In genomic region chr6:145076286-145076685, GRCm38 (mm10) we compare ENCODE assay signal across 10 mouse cellular contexts. TPM values are rescaled to one million over a fixed set of nuclear protein-coding genes. Genes with fewer than 3 reads are reported as not detected.
DNase-seq lines count a peak whose midpoint lies in the region; ATAC-seq and TF ChIP-seq lines count a peak whose summit lies in the region.
"Had no signal": no experiment of that assay in that cellular context is flagged by ENCODE, and none has a peak within 500 bp of the region (broad histone marks: within the 10 kb centered on the region; RNA-seq: fewer than 3 reads in every experiment).

No protein-coding gene starts in this region.

- peak overlapping the region; percentile 86 for H3K4me2 ChIP-seq in heart, embryonic 14.5 days (ENCODE audit: low read length)
- peak overlapping the region; percentile 96; the same call in 1 of the 2 replicates for H3K4me2 ChIP-seq in hindbrain, embryonic 11.5 days (replicated peaks; ENCODE audit: low read depth, low read length)
- peak overlapping the region; percentile 96 for H3K4me2 ChIP-seq in midbrain, postnatal 0 days (ENCODE audit: low read depth, low read length, poor library complexity, severe bottlenecking)

- ATAC-seq in heart, embryonic 14.5 days (ENCODE audit: insufficient number of reproducible peaks, insufficient read depth, low FRiP score, low read depth) = no peak
- ATAC-seq in hindbrain, embryonic 11.5 days (ENCODE audit: low FRiP score) = peak; percentile 55
- ATAC-seq in midbrain, postnatal 0 days (ENCODE audit: low FRiP score) = no peak

- H3K27ac ChIP-seq in heart, embryonic 14.5 days (replicated peaks in 1 of 2; ENCODE audit: control insufficient read depth in 1 of 2, insufficient read depth in 1 of 2, low read depth in 2 of 2, low read length in 2 of 2) = no peak overlapping the region
- H3K27ac ChIP-seq in hindbrain, embryonic 11.5 days (ENCODE audit: low read depth, low read length) = no peak overlapping the region
- no peak overlapping the region for H3K27ac ChIP-seq in midbrain, postnatal 0 days (ENCODE audit: low read depth, low read length)

- WGBS in heart, embryonic 14.5 days = 23% methylated on average over 9 of the region's 9 CpGs
- WGBS in hindbrain, embryonic 11.5 days = 8% methylated on average over 9 of the region's 9 CpGs
- WGBS in midbrain, postnatal 0 days = 11% methylated on average over 9 of the region's 9 CpGs

- H3K9ac ChIP-seq in heart, embryonic 14.5 days (ENCODE audit: low read length) = no peak overlapping the region
- H3K9ac ChIP-seq in hindbrain, embryonic 11.5 days (ENCODE audit: low read depth, low read length) = no peak overlapping the region
- H3K9ac ChIP-seq in midbrain, postnatal 0 days (replicated peaks; ENCODE audit: low read length, poor library complexity, severe bottlenecking) = no peak overlapping the region

- H3K4me3 ChIP-seq in heart, embryonic 14.5 days (ENCODE audit: control insufficient read depth in 1 of 2, insufficient read depth in 1 of 2, low read depth in 1 of 2, low read length in 2 of 2) = peak overlapping the region in 1 of 2 experiments; percentile 32; a peak in 2 of 4 replicates
- peak overlapping the region; percentile 69 for H3K4me3 ChIP-seq in hindbrain, embryonic 11.5 days (ENCODE audit: low read depth, low read length)
- peak overlapping the region; percentile 47 for H3K4me3 ChIP-seq in midbrain, postnatal 0 days (ENCODE audit: low read depth, low read length)

- intact Hi-C loops in heart, postnatal 36 days (cut with DNase I) = no loop called here
- intact Hi-C loops in left cerebral cortex, postnatal 36 days (cut with DNase I) = no loop called here

- H3K9me3 ChIP-seq in heart, embryonic 14.5 days (ENCODE audit: control insufficient read depth, low read length) = no peaks in the 10 kb centered on the region
- H3K9me3 ChIP-seq in hindbrain, embryonic 11.5 days (ENCODE audit: control insufficient read depth, low read length) = no peaks in the 10 kb centered on the region
- no peaks in the 10 kb centered on the region for H3K9me3 ChIP-seq in midbrain, postnatal 0 days (ENCODE audit: low read length)

- no peak for DNase-seq in heart, postnatal 36 days
- peak; percentile 92 for DNase-seq in ZHBTc4 (ENCODE audit: low read depth, low spot score)
- peak; percentile 29 for DNase-seq in hindbrain, embryonic 11.5 days (ENCODE audit: low spot score)
- DNase-seq in midbrain, postnatal 0 days (ENCODE audit: low spot score) = peak; percentile 32
- no peak for DNase-seq in layer of hippocampus, adult 8-10 months (ENCODE audit: low spot score in 2 of 2)
- DNase-seq in ovary, postnatal 14 days (ENCODE audit: low spot score) = no peak
- no peak for DNase-seq in left cerebral cortex, postnatal 36 days (ENCODE audit: low spot score in 2 of 2)
- DNase-seq: gastrocnemius, postnatal 36 days had no signal

- H3K27me3 ChIP-seq in heart, embryonic 14.5 days (ENCODE audit: control insufficient read depth, insufficient read depth, low read length) = peaks cover 25% of the 10 kb centered on the region
- H3K27me3 ChIP-seq in hindbrain, embryonic 11.5 days (ENCODE audit: control insufficient read depth, insufficient read depth, low read length) = no peaks in the 10 kb centered on the region
- H3K27me3 ChIP-seq in midbrain, postnatal 0 days (ENCODE audit: insufficient read depth, low read length) = no peaks in the 10 kb centered on the region

- H3K36me3 ChIP-seq in heart, embryonic 14.5 days (ENCODE audit: control insufficient read depth, insufficient read depth, low read length) = no peaks in the 10 kb centered on the region
- no peaks in the 10 kb centered on the region for H3K36me3 ChIP-seq in hindbrain, embryonic 11.5 days (ENCODE audit: control insufficient read depth, insufficient read depth, low read length)
- no peaks in the 10 kb centered on the region for H3K36me3 ChIP-seq in midbrain, postnatal 0 days (ENCODE audit: insufficient read depth, low read length)

- peaks cover 7 to 10% of the 10 kb centered on the region in 2 experiments; a peak in 2 of 4 replicates for H3K4me1 ChIP-seq in heart, embryonic 14.5 days (ENCODE audit: control insufficient read depth in 2 of 2, insufficient read depth in 2 of 2, low read length in 2 of 2)
- H3K4me1 ChIP-seq in hindbrain, embryonic 11.5 days (replicated peaks; ENCODE audit: control insufficient read depth, insufficient read depth, low read length) = no peaks in the 10 kb centered on the region
- H3K4me1 ChIP-seq in midbrain, postnatal 0 days (ENCODE audit: insufficient read depth, low read length) = no peaks in the 10 kb centered on the region

- TF ChIP-seq CTCF in midbrain, postnatal 0 days (IDR thresholded peaks at IDR 0.05) = no peak

RNA-seq across cellular contexts. Expression of gene Bcat1, which starts 0.3 kb away (rescaled TPM):
- 4.6 and 6.2 TPM in 2 replicates for polyA plus RNA-seq in heart, embryonic 14.5 days (2014; fragmentation: Nextera tagmentation; extraction: Ambion mirVana)
- 1 to 10 TPM in 1 of 2 experiments, under 1 TPM in 1; 0.69 to 1.5 TPM for total RNA-seq in heart, postnatal 36 days (2021)
- polyA plus RNA-seq in hindbrain, embryonic 11.5 days (2014; fragmentation: Nextera tagmentation; extraction: Ambion mirVana) = 116 and 135 TPM in 2 replicates
- total RNA-seq in midbrain, postnatal 0 days (2014; rRNA removed) = 94.2 and 96.8 TPM in 2 replicates
- polyA plus RNA-seq in midbrain, postnatal 0 days (2015; fragmentation: Nextera tagmentation; extraction: Ambion mirVana) = 57.0 and 63.5 TPM in 2 replicates
- total RNA-seq in layer of hippocampus, adult 8-10 months (2022) = 100 to 1,000 TPM; 100 to 112 (median 107) TPM
- total RNA-seq in left cerebral cortex, postnatal 36 days (2021) = 10 to 100 TPM; 81.0 to 83.1 TPM
- total RNA-seq: neutrophil, adult 5-6 weeks had no signal

RNA-seq across cellular contexts. Expression of gene Lrmp, which starts 39.2 kb away (rescaled TPM):
- polyA plus RNA-seq in heart, embryonic 14.5 days (2014; fragmentation: Nextera tagmentation; extraction: Ambion mirVana) = 1.4 and 1.8 TPM in 2 replicates
- 1 to 10 TPM; 1.5 to 1.7 TPM for total RNA-seq in heart, postnatal 36 days (2021)
- 1.5 and 2.6 TPM in 2 replicates for polyA plus RNA-seq in hindbrain, embryonic 11.5 days (2014; fragmentation: Nextera tagmentation; extraction: Ambion mirVana)
- 1.8 and 2.9 TPM in 2 replicates for total RNA-seq in midbrain, postnatal 0 days (2014; rRNA removed)
- 0.59 and 1.5 TPM in 2 replicates for polyA plus RNA-seq in midbrain, postnatal 0 days (2015; fragmentation: Nextera tagmentation; extraction: Ambion mirVana)
- total RNA-seq in layer of hippocampus, adult 8-10 months (2022) = 10 to 100 TPM in 2 of 4 experiments, 1 to 10 TPM in 2; 4.2 to 14.8 (median 9.0) TPM
- 1 to 10 TPM; 2.0 to 4.3 TPM for total RNA-seq in left cerebral cortex, postnatal 36 days (2021)

Comparison
In these comparisons a context has a peak if more than half of its experiments do, and no peak if none do; other contexts are left out.
1. DNase-seq: peak in ZHBTc4 (single experiment), hindbrain, embryonic 11.5 days (single experiment) and midbrain, postnatal 0 days (single experiment); none in heart, postnatal 36 days (0 of 2), layer of hippocampus, adult 8-10 months (0 of 2), ovary, postnatal 14 days (single experiment) and left cerebral cortex, postnatal 36 days (0 of 2).
2. RNA of gene Bcat1, which starts 0.3 kb away (total RNA-seq): 100 to 112 TPM in layer of hippocampus, adult 8-10 months, 94.2 to 96.8 TPM in midbrain, postnatal 0 days and 81.0 to 83.1 TPM in left cerebral cortex, postnatal 36 days; 0.69 to 1.5 TPM in heart, postnatal 36 days; every median in the first group is over 10 times any median in the second.
3. Peak in every context shown above with its lines, with median percentiles within 50 percentile points of each other: H3K4me2 ChIP-seq.